Mouse (Mus musculus) lung, postnatal 0 days (tissue): ENCODE measurements around the gene Nck2.

Source experiments
- CTCF ChIP-seq: IDR thresholded peaks from 2 replicates; pipeline ENCODE4 v1.5.1; 2016; ENCODE audit warnings: antibody characterized with exemption, mild to moderate bottlenecking
- EP300 ChIP-seq: IDR thresholded peaks from 2 replicates; pipeline ENCODE4 v1.6.1; 2016; ENCODE audit warnings: antibody characterized with exemption, mild to moderate bottlenecking, control low read depth

DNA sequence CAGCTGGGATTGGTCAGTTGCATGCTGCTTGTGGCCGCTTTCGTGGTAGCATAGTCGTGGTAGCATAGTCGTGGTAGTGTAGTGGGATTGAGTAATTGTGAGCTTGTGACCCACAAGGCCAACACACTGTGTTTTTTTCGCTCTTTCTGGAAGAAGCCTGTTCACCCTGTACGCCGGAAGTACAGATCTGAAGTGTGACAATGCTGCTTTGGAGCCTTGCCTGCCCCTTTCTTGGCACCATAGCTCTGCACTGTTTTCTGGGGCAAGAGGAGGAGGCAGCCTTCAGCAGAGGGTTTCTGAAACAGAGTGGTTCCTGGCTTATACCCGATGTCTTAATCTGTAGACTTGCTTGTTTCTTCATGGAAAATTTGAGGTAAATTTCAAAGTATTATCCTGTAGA is 23.3 kb downstream of the Nck2 start:
- TF ChIP-seq CTCF (no peak), EP300 (no peak)
